Mouse (Mus musculus) cerebellum, adult 18-20 months (tissue): Measurements from ENCODE around the gene Bloc1s2.
A peak's percentile ranks its signal among the peaks of the same experiment; 100 is the strongest.

Source experiments
- DNase-seq, 2 experiments: peaks; one replicate each; pipeline ENCODE4 v3.0.0; 2021

Bloc1s2 gene

DNA sequence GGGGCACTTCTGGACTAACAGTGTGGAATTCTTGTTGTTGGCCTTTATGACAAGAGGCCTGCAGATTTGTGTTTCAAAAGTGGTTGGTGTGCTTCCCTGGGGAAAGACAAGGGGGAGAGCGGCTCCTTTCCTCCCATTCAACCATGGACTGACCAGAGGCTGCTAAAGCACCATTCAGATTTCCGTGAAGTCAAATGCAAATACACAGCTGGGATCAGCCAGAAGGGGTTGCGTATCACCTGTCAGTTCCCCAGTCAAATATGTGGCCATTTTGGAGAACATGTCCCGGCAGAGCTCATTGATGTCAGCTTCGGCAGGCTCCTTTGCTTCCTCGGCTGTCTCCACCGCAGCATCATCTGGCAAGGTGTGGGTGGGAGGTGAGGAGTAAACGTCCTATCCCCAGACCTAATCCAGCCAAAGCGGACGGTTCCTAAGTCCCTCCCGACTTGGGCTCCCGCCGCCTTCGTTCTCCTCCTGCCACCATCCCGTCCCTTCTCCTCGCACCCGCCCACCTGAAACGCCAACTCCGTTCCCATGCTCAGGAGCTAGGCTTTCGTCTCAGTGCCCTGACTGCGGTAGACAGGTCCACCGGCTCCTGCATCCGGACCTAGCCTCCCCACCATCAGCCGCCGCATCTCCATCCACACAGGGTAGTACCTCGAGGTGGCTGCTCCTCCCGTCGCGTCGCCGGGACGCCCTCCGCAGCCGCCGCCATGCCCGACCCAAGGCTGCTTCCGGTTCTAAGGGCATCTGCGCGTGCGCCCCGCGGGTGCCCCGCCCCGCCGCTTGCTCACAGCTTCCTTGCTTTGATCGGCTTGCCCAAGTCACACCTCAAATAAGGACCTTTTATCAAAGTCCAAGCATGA, at the start of gene Bloc1s2:
TSS of gene Bloc1s2 (minus strand) at position 745 of the 866 bp plus-strand sequence.
- DNase-seq = peak; percentile 91 to 93

DNA sequence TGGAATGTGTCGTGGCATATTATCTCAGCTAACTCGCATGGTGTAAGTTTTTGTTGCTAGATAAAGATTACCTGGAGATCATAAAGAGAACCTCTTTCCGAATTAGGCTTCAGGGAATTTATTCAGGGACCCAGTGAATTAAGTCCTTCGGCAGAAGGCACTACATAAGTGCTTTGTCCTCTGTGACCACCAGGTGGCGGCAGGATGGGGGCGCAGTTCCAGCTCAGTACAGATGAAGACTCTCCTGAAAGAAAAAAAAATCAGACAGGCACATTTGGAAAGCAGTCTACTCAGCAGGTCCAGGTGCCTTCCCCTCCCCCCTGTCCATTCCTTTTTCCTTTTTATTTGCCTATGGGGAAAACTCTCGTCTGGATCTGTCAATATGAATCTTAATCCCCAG, 48.9 kb upstream of the Bloc1s2 start:
- peak; percentile 80 for DNase-seq

DNA sequence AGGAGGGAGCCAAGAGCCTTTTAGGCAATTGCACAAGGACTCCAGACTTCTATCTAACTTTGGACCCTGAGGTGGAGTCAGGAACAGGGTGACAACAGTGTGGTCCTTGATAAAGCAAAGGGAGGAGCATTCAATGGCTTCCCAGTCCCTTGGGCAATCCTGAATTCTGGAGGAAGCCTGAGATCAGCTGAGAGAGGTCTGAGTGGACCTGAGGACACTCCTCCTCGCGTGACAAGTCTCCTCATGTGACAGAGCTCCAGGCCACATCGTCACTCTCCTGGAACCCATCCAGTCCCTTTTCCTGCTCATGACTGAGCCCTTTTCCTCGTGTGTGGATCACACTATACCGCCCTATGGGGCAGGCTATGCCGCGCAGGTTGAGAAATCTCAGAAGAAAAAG, 47.7 kb upstream of the Bloc1s2 start:
- no peak for DNase-seq

DNA sequence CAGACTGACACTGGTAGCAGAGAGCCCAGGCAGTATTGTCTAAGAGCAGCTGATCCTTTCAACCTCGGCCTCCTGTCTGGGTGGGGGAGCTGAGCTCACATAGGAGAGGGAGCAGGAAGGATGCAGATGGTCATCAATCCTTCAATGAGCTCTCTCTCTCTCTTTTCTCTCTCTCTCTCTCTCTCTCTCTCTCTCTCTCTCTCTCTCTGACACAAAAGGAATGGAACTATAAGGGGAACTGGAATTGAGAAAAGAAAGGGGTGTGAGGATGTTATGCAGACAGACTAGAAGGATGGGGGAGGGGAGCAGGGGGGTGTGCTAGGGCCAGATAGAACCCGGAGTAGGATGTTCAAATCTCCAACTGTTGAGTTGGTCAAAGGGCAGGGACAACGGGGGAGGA, 46.1 kb upstream of the Bloc1s2 start, which contains the start of gene Pkd2l1:
TSS of gene Pkd2l1 (minus strand) at position 101 of the 400 bp plus-strand sequence.
- DNase-seq = no peak

DNA sequence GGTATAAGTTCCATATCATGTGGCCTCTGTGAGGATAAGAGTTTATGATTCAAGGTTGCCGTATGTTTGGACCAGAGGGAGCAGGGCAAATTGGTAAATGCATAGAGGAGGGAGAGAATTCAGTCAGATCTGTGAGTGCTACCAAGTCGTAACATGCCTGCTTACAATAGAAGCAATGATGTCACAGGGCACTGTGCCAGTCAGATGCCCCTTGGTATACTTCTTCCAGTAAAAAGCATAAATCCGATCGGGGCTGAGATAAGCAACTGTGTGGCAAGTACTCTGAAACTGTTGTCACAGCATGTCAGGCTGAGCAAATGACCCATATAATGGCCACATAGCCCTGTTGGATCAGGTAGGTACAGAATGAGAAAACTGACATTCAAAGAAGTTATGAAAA, 42.8 kb upstream of the Bloc1s2 start:
- DNase-seq = no peak

GRCm38 (mm10) chr19:44183968-44184367, 37.7 kb upstream of the Bloc1s2 start:
- no peak for DNase-seq

DNA sequence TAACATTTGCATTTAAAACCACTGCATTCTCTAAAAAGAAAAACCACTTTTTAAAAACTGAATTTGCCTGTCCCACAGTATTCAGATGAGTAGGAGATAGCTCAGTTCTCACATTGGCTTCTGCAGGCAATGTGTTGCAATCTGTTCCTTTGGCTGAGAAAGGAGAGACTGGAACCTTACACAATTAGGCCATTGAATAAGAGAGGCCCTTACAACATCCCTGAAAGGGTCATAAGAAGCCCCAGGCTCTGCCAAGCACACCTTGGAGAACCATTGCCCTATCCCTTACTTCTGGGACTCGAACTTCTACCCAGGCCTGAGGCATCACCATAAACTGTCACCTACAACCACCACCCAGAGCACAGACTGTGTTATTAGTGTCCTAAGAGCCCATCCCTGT, 34.3 kb upstream of the Bloc1s2 start:
- DNase-seq = no peak

DNA sequence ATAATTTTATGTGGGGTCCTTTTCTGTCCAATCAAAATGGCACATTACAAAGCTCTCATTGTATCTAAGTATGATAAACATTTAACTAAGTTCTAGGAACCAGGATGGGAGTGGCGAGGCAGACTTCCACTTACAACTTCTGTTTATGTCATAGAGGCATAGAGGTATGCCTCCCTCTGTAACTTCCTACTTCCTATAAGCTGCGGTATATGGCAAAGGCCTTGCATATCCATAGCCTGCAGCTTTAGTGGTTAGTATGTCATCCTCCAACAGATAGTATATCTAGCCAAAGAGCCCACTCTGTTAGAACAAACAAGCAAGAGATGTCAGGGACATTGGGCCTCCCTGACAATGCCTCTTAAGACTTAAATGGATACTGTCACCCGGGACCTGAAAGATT, 30.5 kb upstream of the Bloc1s2 start:
- DNase-seq = no peak

DNA sequence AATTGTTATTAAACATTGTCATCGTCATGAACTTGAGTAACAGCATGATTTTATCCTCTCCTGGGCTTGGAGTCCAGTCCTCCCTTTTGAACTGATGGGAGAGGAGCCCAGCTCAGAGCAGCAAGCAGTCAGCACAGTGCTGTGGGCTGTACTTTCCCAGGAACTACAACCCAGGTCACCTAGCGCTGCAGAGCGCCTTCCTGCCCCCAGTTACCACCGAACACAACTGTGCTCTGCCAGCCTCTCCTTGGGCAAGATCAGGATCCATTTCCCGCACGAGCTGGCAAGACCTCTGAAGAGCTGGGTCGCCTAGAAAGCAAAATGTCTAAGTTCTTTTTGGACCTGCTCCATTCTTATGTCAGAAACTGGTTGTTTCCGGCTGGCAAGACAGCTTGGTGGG, 28.6 kb upstream of the Bloc1s2 start:
- DNase-seq = no peak

- DNase-seq = no peak
These were observed 15.3 kb upstream of the Bloc1s2 start for GRCm38 (mm10) chr19:44161515-44161914.

DNA sequence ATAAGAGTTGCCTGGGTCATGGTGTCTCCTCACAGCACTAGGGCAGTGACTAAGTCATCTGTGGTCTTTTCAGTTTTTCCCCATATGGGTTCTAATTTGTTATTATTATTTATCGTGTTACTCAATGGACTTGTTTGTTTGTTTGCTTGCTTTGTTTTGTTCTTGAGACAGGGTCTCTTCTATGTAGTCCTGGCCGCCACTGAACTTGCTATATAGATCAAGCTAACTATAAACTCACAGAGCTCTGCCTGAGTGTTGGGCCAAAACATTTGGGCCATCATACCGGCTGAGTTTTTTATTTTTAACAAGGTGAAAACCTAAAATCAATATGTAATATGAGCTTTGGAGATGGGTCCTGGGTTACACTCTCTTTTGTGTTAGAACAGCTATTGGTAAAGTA, 13.1 kb upstream of the Bloc1s2 start:
- DNase-seq = no peak

- no peak for DNase-seq
These were observed 10.8 kb upstream of the Bloc1s2 start for GRCm38 (mm10) chr19:44157005-44157404.

- no peak for DNase-seq
These were observed 7.5 kb upstream of the Bloc1s2 start for GRCm38 (mm10) chr19:44153781-44154180.

GRCm38 (mm10) chr19:44148991-44149390, 2.7 kb upstream of the Bloc1s2 start:
- no peak for DNase-seq

- DNase-seq = no peak
These were observed 2.1 kb upstream of the Bloc1s2 start for GRCm38 (mm10) chr19:44148345-44148744.

GRCm38 (mm10) chr19:44146951-44147350, 705 bp upstream of the Bloc1s2 start:
- no peak for DNase-seq

DNA sequence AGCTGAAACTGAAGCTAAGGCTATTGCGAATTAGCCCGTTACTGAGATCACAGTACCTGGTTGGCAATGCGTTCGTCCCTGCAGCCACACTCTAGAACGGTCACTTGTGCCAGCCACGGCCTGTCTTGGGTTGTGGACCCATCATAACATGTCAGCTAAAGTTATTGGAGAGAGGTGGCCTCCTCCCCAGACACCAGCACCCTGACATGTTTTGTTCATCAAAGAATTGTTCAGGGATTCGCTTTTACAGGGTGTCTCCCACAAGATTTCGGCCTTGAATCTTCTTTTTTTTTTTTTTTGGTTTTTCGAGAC, 278 bp upstream of the Bloc1s2 start:
- DNase-seq = no peak

DNA sequence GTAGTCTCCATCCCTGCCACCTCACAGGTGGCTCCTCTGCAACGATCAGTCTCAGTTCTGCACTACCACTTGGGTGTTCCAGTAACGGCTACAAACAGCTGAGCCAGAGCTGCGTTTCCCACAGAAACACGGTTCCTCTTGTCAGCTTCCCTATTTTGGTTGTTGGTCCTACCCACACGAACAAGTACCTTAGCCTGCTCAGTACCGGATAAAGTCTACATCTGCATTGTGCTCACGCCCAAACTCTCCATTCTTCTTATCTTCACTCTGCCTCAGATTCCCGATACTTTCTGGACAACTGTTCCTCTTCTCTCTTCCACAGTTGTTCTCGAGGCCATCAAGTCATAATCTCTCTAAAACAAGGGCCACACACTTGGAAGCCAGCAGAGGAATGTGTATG, 1.9 kb downstream of the Bloc1s2 start:
- no peak for DNase-seq

- peak in 1 of 2 experiments; percentile 40 for DNase-seq
These were observed 10.2 kb downstream of the Bloc1s2 start for GRCm38 (mm10) chr19:44135960-44136485.

DNA sequence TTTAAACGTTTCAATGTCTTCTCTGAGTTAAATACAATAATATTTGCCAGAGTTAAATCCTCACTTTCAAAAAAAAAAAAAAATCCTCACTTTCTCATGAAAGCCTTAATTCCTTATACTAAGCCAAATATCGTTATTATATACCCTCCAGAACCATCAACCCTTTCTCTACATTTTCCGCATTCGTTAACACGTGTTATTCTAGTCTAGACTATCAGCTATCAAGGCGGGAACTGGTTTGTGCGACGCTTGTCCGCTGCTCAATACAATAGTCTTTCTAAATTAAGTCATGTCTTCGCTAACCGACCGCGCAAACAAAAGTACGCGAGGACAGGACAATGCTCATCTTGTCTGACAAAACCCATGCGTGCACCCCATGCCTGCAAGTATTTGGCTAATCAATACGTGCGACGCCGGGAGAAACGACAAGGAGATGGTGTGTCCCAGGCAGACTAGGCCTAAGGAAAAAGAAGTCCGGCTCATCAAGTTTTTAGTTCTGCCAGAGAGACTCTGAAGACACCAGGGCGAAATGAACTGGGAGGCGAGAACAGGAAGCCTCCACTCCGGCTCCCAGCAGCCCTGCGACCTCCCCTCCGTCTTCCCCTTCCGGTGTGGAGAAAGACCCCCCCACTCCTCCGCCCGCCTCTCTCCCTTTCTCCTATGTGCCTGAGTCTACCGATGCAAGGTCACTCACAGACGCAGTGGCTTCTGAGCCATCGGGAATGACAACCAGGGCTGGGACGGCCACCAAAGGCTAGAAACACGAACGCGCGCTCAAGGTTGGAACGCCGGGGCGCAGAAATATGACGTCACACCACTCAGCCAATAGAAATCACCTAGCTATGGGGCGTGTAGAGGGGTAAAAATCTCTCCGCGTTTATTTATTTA, 10.9 kb downstream of the Bloc1s2 start, which contains the start of gene Cwf19l1:
TSS of gene Cwf19l1 (minus strand) at position 805 of the 888 bp plus-strand sequence.
- peak; percentile 89 to 90 for DNase-seq

DNA sequence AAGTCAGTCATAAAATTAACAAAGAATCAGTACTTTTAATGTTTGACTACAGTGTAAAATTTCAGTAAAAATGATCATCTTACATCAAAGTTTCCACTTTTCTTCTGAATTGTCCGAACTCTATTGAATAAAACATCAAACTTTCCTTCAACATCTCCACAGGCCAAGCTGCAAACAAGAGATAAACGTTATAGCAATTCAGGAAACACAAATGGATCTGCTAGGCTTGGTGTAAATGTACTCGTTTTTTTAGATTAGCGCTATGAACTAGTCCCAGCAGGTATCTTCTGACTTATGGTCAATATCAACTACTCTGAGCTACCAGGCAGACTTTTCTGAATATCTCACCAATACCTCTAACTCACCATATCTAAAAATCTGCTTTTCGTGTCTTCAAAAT, 13.3 kb downstream of the Bloc1s2 start:
- no peak for DNase-seq

DNA sequence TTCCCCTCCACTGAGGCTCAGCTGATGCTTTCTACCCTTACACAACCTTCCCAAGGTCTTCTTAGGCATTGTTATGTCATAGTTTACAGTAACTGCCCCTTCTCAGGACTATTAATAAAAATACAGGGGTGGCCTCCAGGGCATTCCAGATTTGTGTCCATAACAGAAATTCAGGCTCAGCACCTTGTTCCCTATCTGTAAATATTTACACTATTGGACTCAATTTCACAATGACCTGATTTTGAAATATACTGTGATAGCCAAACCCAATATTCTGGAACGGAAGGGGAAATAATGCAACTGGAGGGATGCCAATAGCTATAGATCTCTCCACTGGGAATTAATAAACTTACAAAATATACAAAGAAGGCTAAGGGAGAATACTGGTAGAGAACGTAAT, 17.7 kb downstream of the Bloc1s2 start:
- no peak for DNase-seq

DNA sequence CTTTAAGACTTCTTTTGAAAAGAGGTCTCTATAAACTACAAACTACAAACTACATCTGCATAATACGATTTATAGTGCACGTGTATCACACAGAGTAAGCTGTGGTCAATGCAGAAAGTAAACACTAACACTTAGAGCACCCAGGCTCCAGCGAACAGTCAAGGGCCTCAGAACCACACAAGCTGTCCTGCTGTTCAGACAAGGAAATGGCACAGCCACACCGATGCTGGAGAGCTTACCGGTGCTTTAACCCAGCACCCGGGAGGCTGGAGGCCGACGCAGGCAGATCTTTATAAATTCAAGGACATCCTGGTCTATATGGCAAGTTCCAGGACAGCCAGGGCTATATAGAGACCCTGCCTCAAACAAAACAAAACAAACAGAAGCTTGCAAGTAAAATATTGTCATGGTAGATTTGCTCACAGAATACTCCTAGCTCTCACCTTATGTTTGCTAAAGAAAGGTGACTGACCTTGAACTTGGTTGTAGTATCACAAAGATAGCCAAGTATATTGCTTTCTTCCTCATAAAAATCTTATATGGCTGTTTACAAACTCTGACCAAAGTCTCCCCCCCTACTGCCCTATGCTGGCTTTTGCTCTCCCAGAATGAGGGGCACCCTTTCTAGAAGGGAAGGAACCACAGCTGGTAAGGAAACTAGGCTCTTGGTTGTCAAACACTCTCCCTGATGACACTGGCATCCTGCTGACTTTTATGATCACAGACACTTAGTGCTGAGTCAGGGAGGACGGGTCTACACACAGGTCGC, 18.3 kb downstream of the Bloc1s2 start:
- DNase-seq = no peak
